Comparison of ENCODE assay signal across 26 mouse cellular contexts in the genomic region with DNA sequence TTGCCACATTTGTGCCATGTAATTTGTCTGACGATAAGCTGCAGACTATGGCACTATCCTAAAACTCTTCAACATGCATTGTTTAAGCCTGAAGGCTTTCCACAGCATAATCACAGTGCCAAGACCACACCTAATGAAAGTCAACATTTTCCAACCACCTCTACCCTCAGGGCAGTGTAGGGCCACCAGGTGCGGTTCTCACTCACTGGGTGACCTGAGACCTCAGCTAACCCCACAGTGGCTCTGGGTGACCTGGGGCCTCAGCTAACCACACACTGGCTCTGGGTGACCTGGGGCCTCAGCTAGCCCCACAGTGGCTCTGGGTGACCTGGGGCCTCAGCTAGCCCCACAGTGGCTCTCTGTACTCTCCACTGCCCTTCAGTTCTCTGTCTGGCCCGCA. TPM values are rescaled to one million over a fixed set of nuclear protein-coding genes. Genes with fewer than 3 reads are reported as not detected.
A peak's percentile ranks its signal among the peaks of the same experiment; 100 is the strongest.
DNase-seq lines count a peak whose midpoint lies in the region; ATAC-seq and TF ChIP-seq lines count a peak whose summit lies in the region.
"Had no signal": no experiment of that assay in that cellular context is flagged by ENCODE, and none has a peak within 500 bp of the region (broad histone marks: within the 10 kb centered on the region; RNA-seq: fewer than 3 reads in every experiment).

No protein-coding gene starts in this region.

- DNase-seq in cerebellum, adult 9-11 months: no peak
- no peak for DNase-seq in kidney, postnatal 10 days
- no peak for DNase-seq in CH12.LX (ENCODE audit: extremely low read depth)
- no peak for DNase-seq in gastrocnemius, postnatal 36 days
- DNase-seq: adrenal gland, postnatal 10 days; cerebellum, adult 2 months; cerebellum, postnatal 36 days; embryo, embryonic 11 days; heart, postnatal 4 days; layer of hippocampus, adult 9-11 months; left cerebral cortex, postnatal 4 days; lung, postnatal 10 days; midbrain, embryonic 14.5 days; thymus, adult 18-20 months; thymus, postnatal 36 days had no signal

- H3K4me2 ChIP-seq in kidney, embryonic 15.5 days: no peak overlapping the region
- H3K4me2 ChIP-seq in CH12.LX (ENCODE audit: insufficient read depth, low read depth, poor library complexity, severe bottlenecking): 0 out of 2 replicates have a peak overlapping the region, but pooled peaks have one; percentile 2
- H3K4me2 ChIP-seq in stomach, embryonic 15.5 days: no peak overlapping the region
- H3K4me2 ChIP-seq: embryonic facial prominence, embryonic 13.5 days; forebrain, embryonic 12.5 days; heart, embryonic 15.5 days; neural tube, embryonic 12.5 days had no signal

- no peaks in the 10 kb centered on the region for H3K36me3 ChIP-seq in kidney, embryonic 15.5 days
- no peaks in the 10 kb centered on the region for H3K36me3 ChIP-seq in CH12.LX (replicated peaks in 1 of 2; ENCODE audit: control insufficient read depth in 1 of 2, insufficient read depth in 1 of 2, low read length in 1 of 2)
- no peaks in the 10 kb centered on the region for H3K36me3 ChIP-seq in stomach, embryonic 15.5 days
- H3K36me3 ChIP-seq: embryonic facial prominence, embryonic 13.5 days; forebrain, embryonic 12.5 days; heart, embryonic 15.5 days; neural tube, embryonic 12.5 days had no signal

- H3K9ac ChIP-seq in kidney, embryonic 15.5 days: no peak overlapping the region
- H3K9ac ChIP-seq in CH12.LX (ENCODE audit: insufficient read depth, low read depth): no peak overlapping the region
- H3K9ac ChIP-seq in stomach, embryonic 15.5 days: no peak overlapping the region
- H3K9ac ChIP-seq: embryonic facial prominence, embryonic 13.5 days; forebrain, embryonic 12.5 days; heart, embryonic 15.5 days; liver, embryonic 14.5 days; neural tube, embryonic 12.5 days had no signal

- no peaks in the 10 kb centered on the region for H3K27me3 ChIP-seq in kidney, embryonic 15.5 days
- H3K27me3 ChIP-seq in CH12.LX (replicated peaks): no peaks in the 10 kb centered on the region
- no peaks in the 10 kb centered on the region for H3K27me3 ChIP-seq in stomach, embryonic 15.5 days (replicated peaks)
- H3K27me3 ChIP-seq: embryonic facial prominence, embryonic 13.5 days; forebrain, embryonic 12.5 days; neural tube, embryonic 12.5 days had no signal

- TF ChIP-seq CTCF in CH12.LX (conservative IDR thresholded peaks at IDR 0.05 in 1 of 2, IDR thresholded peaks at IDR 0.05 in 1 of 2; ENCODE audit: low read depth in 2 of 2, low read length in 2 of 2): no peak

- 79% methylated on average over 3 of the region's 3 CpGs for WGBS in kidney, embryonic 15.5 days
- 73% methylated on average over 3 of the region's 3 CpGs for WGBS in stomach, embryonic 15.5 days

- H3K4me1 ChIP-seq in kidney, embryonic 15.5 days: peaks cover 11% of the 10 kb centered on the region
- H3K4me1 ChIP-seq in CH12.LX (ENCODE audit: control insufficient read depth in 1 of 2, insufficient read depth in 2 of 2): peaks cover 5 to 22% of the 10 kb centered on the region in 2 experiments
- H3K4me1 ChIP-seq in stomach, embryonic 15.5 days: 0 out of 2 replicates have a peak, but pooled peaks cover 6% of the 10 kb centered on the region
- H3K4me1 ChIP-seq: forebrain, embryonic 12.5 days; heart, embryonic 15.5 days had no signal

- intact Hi-C loops in gastrocnemius, postnatal 36 days (cut with DNase I): no loop called here

- 0 out of 2 replicates have a peak, but pooled peaks have one; percentile 40 for ATAC-seq in cerebellum, adult (ENCODE audit: insufficient number of reproducible peaks, low FRiP score, low TSS enrichment)
- 0 out of 2 replicates have a peak, but pooled peaks have one; percentile 28 for ATAC-seq in kidney, embryonic 15.5 days (replicated peaks; ENCODE audit: low FRiP score)
- ATAC-seq in stomach, embryonic 15.5 days (ENCODE audit: insufficient read depth, low FRiP score, low read depth): peak; percentile 63
- ATAC-seq: hindbrain, embryonic 16.5 days had no signal

- no peak overlapping the region for H3K27ac ChIP-seq in kidney, embryonic 15.5 days
- H3K27ac ChIP-seq in CH12.LX (ENCODE audit: insufficient read depth, low read depth): no peak overlapping the region
- H3K27ac ChIP-seq in stomach, embryonic 15.5 days: no peak overlapping the region
- H3K27ac ChIP-seq: embryonic facial prominence, embryonic 13.5 days; forebrain, embryonic 12.5 days; heart, embryonic 15.5 days; left cerebral cortex, adult 2 months; liver, embryonic 14.5 days; neural tube, embryonic 12.5 days had no signal

- TF ChIP-seq POLR2A in CH12.LX (IDR thresholded peaks at IDR 0.05; ENCODE audit: low read depth, low read length): no peak

- H3K9me3 ChIP-seq in kidney, embryonic 15.5 days (replicated peaks): no peaks in the 10 kb centered on the region
- H3K9me3 ChIP-seq in CH12.LX (replicated peaks; ENCODE audit: low read length): no peaks in the 10 kb centered on the region
- no peaks in the 10 kb centered on the region for H3K9me3 ChIP-seq in stomach, embryonic 15.5 days
- H3K9me3 ChIP-seq: embryonic facial prominence, embryonic 13.5 days; forebrain, embryonic 12.5 days; heart, embryonic 15.5 days; neural tube, embryonic 12.5 days had no signal

- H3K4me3 ChIP-seq in kidney, embryonic 15.5 days (replicated peaks): no peak overlapping the region
- no peak overlapping the region for H3K4me3 ChIP-seq in CH12.LX (replicated peaks in 1 of 3; ENCODE audit: low read depth in 2 of 3, low read length in 2 of 3, poor library complexity in 1 of 3)
- no peak overlapping the region for H3K4me3 ChIP-seq in stomach, embryonic 15.5 days (replicated peaks)
- H3K4me3 ChIP-seq: embryonic facial prominence, embryonic 13.5 days; erythroblast, embryonic 14.5 days; forebrain, embryonic 12.5 days; heart, embryonic 15.5 days; left cerebral cortex, adult 2 months; neural tube, embryonic 12.5 days had no signal

- H3K79me2 ChIP-seq in CH12.LX (replicated peaks; ENCODE audit: control insufficient read depth, extremely low read depth, insufficient read depth, poor library complexity, severe bottlenecking): no peaks in the 10 kb centered on the region

- dilution Hi-C loops in CH12.LX (cut with MboI; ENCODE audit: extremely low pct_ligation_motif_present, extremely low pct_unique_long_range_greater_than_20kb, low sequenced_read_pairs): no loop called here

- in situ Hi-C loops in CH12.LX (cut with MboI; ENCODE audit: low pct_ligation_motif_present, low pct_unique_long_range_greater_than_20kb, low sequenced_read_pairs): no loop called here

- no peak for TF ChIP-seq RAD21 in CH12.LX (IDR thresholded peaks at IDR 0.05; ENCODE audit: low read depth, low read length)

- 0 out of 2 replicates have a peak, but pooled peaks have one; percentile 28 for TF ChIP-seq EP300 in CH12.LX (IDR thresholded peaks at IDR 0.05; ENCODE audit: low read length)

TF ChIP-seq in CH12.LX, 34 proteins besides CTCF, POLR2A, EP300 and RAD21:
- no peak for TF ChIP-seq MAZ (IDR thresholded peaks at IDR 0.05; ENCODE audit: low read depth, low read length)
- TF ChIP-seq MAFK (IDR thresholded peaks at IDR 0.05; ENCODE audit: insufficient replicate concordance, low read length): no peak
- no peak for TF ChIP-seq CHD2 (IDR thresholded peaks at IDR 0.05; ENCODE audit: low read length)
- no peak for TF ChIP-seq ZC3H11A (IDR thresholded peaks at IDR 0.05; ENCODE audit: low read depth, low read length)
- TF ChIP-seq MAX (IDR thresholded peaks at IDR 0.05; ENCODE audit: low read length): no peak
- 0 out of 2 replicates have a peak, but pooled peaks have one; percentile 20 for TF ChIP-seq MEF2A (IDR thresholded peaks at IDR 0.05; ENCODE audit: borderline replicate concordance, low read depth, low read length)

RNA-seq across cellular contexts. Expression of a gene that starts 30.6 kb away (rescaled TPM):
- 13.8 and 15.5 TPM in 2 replicates for polyA plus RNA-seq in kidney, embryonic 15.5 days (2015; fragmentation: Nextera tagmentation; extraction: Ambion mirVana)
- total RNA-seq in CH12.LX (2012; rRNA removed) (47.4 and 56.9 TPM in 2 replicates), CH12.LX (2014; rRNA removed) (52.0 and 54.6 TPM in 2 replicates)
- polyA plus RNA-seq in CH12.LX (2012; ENCODE audit: insufficient read length, low read depth): 55.9 and 61.2 TPM in 2 replicates
- 14.1 and 15.8 TPM in 2 replicates for polyA plus RNA-seq in stomach, embryonic 15.5 days (2015; fragmentation: Nextera tagmentation; extraction: Ambion mirVana)
- 1 to 10 TPM; 3.6 to 4.4 TPM for total RNA-seq in gastrocnemius, postnatal 36 days (2021)
- polyA plus RNA-seq: erythroblast, embryonic 14.5 days had no signal

RNA-seq across cellular contexts. Expression of a gene that starts 50.3 kb away (rescaled TPM):
- 73.3 and 82.0 TPM in 2 replicates for polyA plus RNA-seq in kidney, embryonic 15.5 days (2015; fragmentation: Nextera tagmentation; extraction: Ambion mirVana)
- 41.9 and 62.3 TPM in 2 replicates for total RNA-seq in CH12.LX (2012; rRNA removed)
- 65.2 and 72.7 TPM in 2 replicates for total RNA-seq in CH12.LX (2014; rRNA removed)
- 121 and 141 TPM in 2 replicates for polyA plus RNA-seq in CH12.LX (2012; ENCODE audit: insufficient read length, low read depth)
- polyA plus RNA-seq in stomach, embryonic 15.5 days (2015; fragmentation: Nextera tagmentation; extraction: Ambion mirVana): 63.5 and 72.7 TPM in 2 replicates
- 10 to 100 TPM; 18.9 to 27.1 TPM for total RNA-seq in gastrocnemius, postnatal 36 days (2021)
